Mouse (Mus musculus) C2C12 (cell line): ENCODE measurements around the gene Plgrkt. TPM values are rescaled to one million over a fixed set of nuclear protein-coding genes. Genes with fewer than 3 reads are reported as not detected.

Experiments
- H3K27me3 ChIP-seq: one replicate; pipeline ENCODE4 v1.6.1; 2011; ENCODE audit not compliant: control insufficient read depth, insufficient read depth, insufficient read length
- H3K36me3 ChIP-seq: one replicate; pipeline ENCODE4 v1.6.1; 2011; ENCODE audit not compliant: control insufficient read depth, insufficient read depth
- H3K4me3 ChIP-seq: one replicate; pipeline ENCODE4 v1.5.1; 2011; ENCODE audit warnings: mild to moderate bottlenecking, control low read depth; ENCODE audit not compliant: poor library complexity, insufficient read depth, severe bottlenecking
- H3K79me2 ChIP-seq: one replicate; pipeline ENCODE4 v1.6.1; 2011; ENCODE audit not compliant: control insufficient read depth, insufficient read depth
- H3K79me3 ChIP-seq: one replicate; pipeline ENCODE4 v1.6.1; 2011; ENCODE audit warnings: low read depth, control low read depth
- H3ac ChIP-seq: one replicate; pipeline ENCODE3; 2011; ENCODE audit warnings: low read depth; ENCODE audit not compliant: control insufficient read depth, insufficient read length
- CEBPB ChIP-seq: IDR thresholded peaks from one replicate; pipeline ENCODE4 v1.6.1; 2011; ENCODE audit warnings: low read depth, mild to moderate bottlenecking, control low read depth, moderate library complexity
- CTCF ChIP-seq: IDR thresholded peaks from one replicate; pipeline ENCODE4 v1.5.1; 2011; ENCODE audit not compliant: control insufficient read depth, insufficient read depth, insufficient read length
- FOSL1 ChIP-seq: IDR thresholded peaks from one replicate; pipeline ENCODE4 v1.8.0; 2011; ENCODE audit warnings: mild to moderate bottlenecking, low read length; ENCODE audit not compliant: poor library complexity, insufficient read depth, severe bottlenecking
- MAX ChIP-seq: IDR thresholded peaks from one replicate; pipeline ENCODE4 v1.6.1; 2011; ENCODE audit warnings: mild to moderate bottlenecking, control low read depth
- MYOD1 ChIP-seq: IDR thresholded peaks from one replicate; pipeline ENCODE4 v1.6.1; 2011; ENCODE audit warnings: low read depth; ENCODE audit not compliant: control insufficient read depth, insufficient read length
- MYOG ChIP-seq: IDR thresholded peaks from one replicate; pipeline ENCODE4 v1.6.1; 2011; ENCODE audit not compliant: control insufficient read depth, insufficient read length; ENCODE audit errors: extremely low read depth
- USF1 ChIP-seq: IDR thresholded peaks from one replicate; pipeline ENCODE4 v1.6.1; 2011; ENCODE audit warnings: low read depth, mild to moderate bottlenecking, control low read depth, moderate library complexity
- polyA plus RNA-seq: library from polyadenylated mRNA; unstranded; fragments of >200 nt; fragmentation: generic; extraction: Trizol; gene quantifications from one replicate; pipeline ENCODE4 v1.2.1, GENCODE M21; 2012; ENCODE audit warnings: missing spikeins

The Plgrkt gene
- polyA plus RNA-seq, 1 experiment, result 15.2 TPM

DNA sequence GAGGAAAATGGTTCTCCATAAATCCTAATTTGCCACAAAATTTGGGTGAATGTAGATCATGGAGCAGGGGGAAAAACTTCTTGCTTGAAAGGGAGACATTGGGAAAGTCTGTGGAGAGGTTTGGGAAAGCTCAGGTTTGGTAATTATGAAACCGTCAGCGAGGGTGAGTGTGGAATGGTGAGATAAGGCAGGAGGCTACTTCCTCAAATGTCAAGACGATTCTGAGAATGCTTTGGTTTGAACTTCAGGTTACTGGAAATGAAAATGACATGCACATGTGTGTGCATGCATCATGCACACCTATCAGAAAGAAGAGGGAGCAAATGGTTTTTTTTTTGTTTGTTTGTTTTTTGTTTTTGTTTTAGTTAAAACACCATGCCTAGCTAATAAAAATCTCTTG is 33.3 kb upstream of the Plgrkt start:
- Histone ChIP-seq H3K79me2 (no peaks in the 10 kb centered on the region), H3K79me3 (no peaks in the 10 kb centered on the region), H3K27me3 (no peaks in the 10 kb centered on the region), H3K4me3 (no peak overlapping the region), H3ac (no peak overlapping the region), H3K36me3 (no peaks in the 10 kb centered on the region)
- no peak for TF ChIP-seq MYOD1
- no peak for TF ChIP-seq MYOG
- TF ChIP-seq CTCF, result no peak
- no peak for TF ChIP-seq FOSL1
- TF ChIP-seq CEBPB, result no peak
- TF ChIP-seq USF1, result no peak
- TF ChIP-seq MAX, result no peak

- no peaks in the 10 kb centered on the region for H3K36me3 ChIP-seq
These were observed 32.6 kb upstream of the Plgrkt start for GRCm38 (mm10) chr19:29399786-29400185.

DNA sequence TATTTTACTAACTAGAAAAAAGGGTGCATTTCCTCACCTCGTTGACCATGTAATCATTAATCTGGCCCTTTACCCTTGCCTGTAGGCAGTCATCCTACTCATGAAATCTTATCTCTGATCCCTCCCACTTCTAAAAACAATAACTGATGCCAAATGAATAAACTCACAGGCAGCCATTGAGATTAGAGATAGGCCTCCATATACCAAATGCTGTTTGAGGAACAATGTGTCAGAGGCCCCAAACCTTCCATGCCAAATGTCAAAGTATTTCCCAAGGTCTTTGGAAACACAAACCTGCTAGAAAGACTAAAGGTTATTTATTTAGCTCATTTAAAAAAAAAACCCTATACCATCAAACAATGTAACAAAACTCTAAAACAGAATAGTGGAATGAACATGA is 29.2 kb upstream of the Plgrkt start:
- Histone ChIP-seq H3K36me3 (no peaks in the 10 kb centered on the region), H3K79me2 (no peaks in the 10 kb centered on the region)
- no peak for TF ChIP-seq FOSL1
- TF ChIP-seq CTCF, result no peak
- no peak for TF ChIP-seq MYOG
- no peak for TF ChIP-seq USF1
- no peak for TF ChIP-seq CEBPB
- no peak for TF ChIP-seq MYOD1
- no peak for TF ChIP-seq MAX

More at GRCm38 (mm10) chr19:29399786-29400185, 32.6 kb upstream of the Plgrkt start:
- Histone ChIP-seq H3K79me2 (no peaks in the 10 kb centered on the region), H3ac (no peak overlapping the region), H3K27me3 (no peaks in the 10 kb centered on the region), H3K4me3 (no peak overlapping the region), H3K79me3 (no peaks in the 10 kb centered on the region)
- TF ChIP-seq FOSL1 (no peak), USF1 (no peak), CEBPB (no peak), MYOG (no peak), CTCF (no peak), MYOD1 (no peak), MAX (no peak)

DNA sequence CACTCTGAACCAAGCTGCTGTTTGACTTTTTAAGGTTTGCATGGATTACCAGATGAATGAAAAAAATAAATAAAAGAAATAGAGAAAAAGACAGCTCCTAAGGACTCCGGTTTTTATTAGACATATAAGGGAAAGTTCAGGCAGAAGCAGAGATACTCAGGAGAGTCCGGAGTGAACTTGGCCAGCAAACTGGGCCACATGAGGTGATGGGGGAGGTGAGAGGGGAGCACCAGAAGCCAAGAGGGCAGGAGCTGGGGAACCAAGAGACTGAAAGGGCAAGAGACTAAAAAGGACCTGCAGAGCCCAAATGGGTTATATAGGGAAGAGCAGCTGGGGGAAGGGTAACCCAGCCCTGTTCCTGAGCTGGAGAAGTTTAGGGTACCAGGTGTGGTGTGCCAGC is 27.5 kb upstream of the Plgrkt start:
- Histone ChIP-seq H3ac (no peak overlapping the region), H3K36me3 (no peaks in the 10 kb centered on the region), H3K79me3 (no peaks in the 10 kb centered on the region), H3K79me2 (no peaks in the 10 kb centered on the region), H3K27me3 (no peaks in the 10 kb centered on the region), H3K4me3 (no peak overlapping the region)
- TF ChIP-seq MAX (no peak), MYOD1 (no peak), MYOG (no peak)

More for the DNA sequence above, 29.2 kb upstream of the Plgrkt start:
- Histone ChIP-seq H3ac (no peak overlapping the region), H3K27me3 (no peaks in the 10 kb centered on the region), H3K79me3 (no peaks in the 10 kb centered on the region), H3K4me3 (no peak overlapping the region)

GRCm38 (mm10) chr19:29393333-29393732 is 26.1 kb upstream of the Plgrkt start:
- H3K36me3 ChIP-seq, result no peaks in the 10 kb centered on the region
- H3K79me3 ChIP-seq, result no peaks in the 10 kb centered on the region
- H3K4me3 ChIP-seq, result no peak overlapping the region
- no peak overlapping the region for H3ac ChIP-seq
- TF ChIP-seq CEBPB (no peak), MYOD1 (no peak), USF1 (no peak), FOSL1 (no peak), CTCF (no peak), MYOG (no peak), MAX (no peak)
- H3K27me3 ChIP-seq, result no peaks in the 10 kb centered on the region
- no peaks in the 10 kb centered on the region for H3K79me2 ChIP-seq

GRCm38 (mm10) chr19:29391279-29391678 is 24.1 kb upstream of the Plgrkt start:
- Histone ChIP-seq H3K27me3 (no peaks in the 10 kb centered on the region), H3ac (no peak overlapping the region), H3K79me2 (no peaks in the 10 kb centered on the region), H3K79me3 (no peaks in the 10 kb centered on the region), H3K36me3 (no peaks in the 10 kb centered on the region), H3K4me3 (no peak overlapping the region)
- TF ChIP-seq CTCF (no peak), CEBPB (no peak), FOSL1 (no peak), MYOD1 (no peak), USF1 (no peak), MAX (no peak), MYOG (no peak)
